Mouse (Mus musculus) thymus, postnatal 4 days (tissue): ENCODE measurements at regions not wholly inside any gene's neighbourhood (a gene's known extent, or its start where the extent isn't known, plus 50 kb on each side); places are given as distances from the start of the nearest gene placed in this dataset.
"Not testable (repeated sequence)": the region's sequence is repeated elsewhere in the genome, so short reads cannot be mapped to it uniquely, and the experiment has no call there.

Experiments used
- DNase-seq: peaks from one replicate; pipeline ENCODE4 v3.0.0; 2021

GRCm38 (mm10) chr1:7388627-7389026 lies 2580.9 kb downstream of the Gm37988 start:
- DNase-seq = no peak

GRCm38 (mm10) chr1:7393508-7393907 lies 2585.8 kb downstream of the Gm37988 start:
- no peak for DNase-seq

GRCm38 (mm10) chr1:7394161-7394560 lies 2586.5 kb downstream of the Gm37988 start:
- DNase-seq = no peak

GRCm38 (mm10) chr1:7395527-7395926 lies 2587.8 kb downstream of the Gm37988 start:
- DNase-seq = no peak

- DNase-seq = peak; percentile 81
Observed at GRCm38 (mm10) chr1:7396867-7397806, 2589.4 kb downstream of the Gm37988 start.

GRCm38 (mm10) chr1:7397807-7398446 lies 2590.2 kb downstream of the Gm37988 start:
- peak; percentile 99 for DNase-seq

GRCm38 (mm10) chr1:7398678-7399218 lies 2591.1 kb downstream of the Gm37988 start:
- DNase-seq = peak; percentile 10

- not testable (repeated sequence) for DNase-seq
Observed at GRCm38 (mm10) chr1:7405651-7406050, 2598.0 kb downstream of the Gm37988 start.

- DNase-seq = no peak
Observed at GRCm38 (mm10) chr1:7414444-7414843, 2606.8 kb downstream of the Gm37988 start.

GRCm38 (mm10) chr1:7451660-7452155 lies 2644.0 kb downstream of the Gm37988 start:
- DNase-seq = no peak

GRCm38 (mm10) chr1:7454931-7455330 lies 2647.2 kb downstream of the Gm37988 start:
- no peak for DNase-seq

- no peak for DNase-seq
Observed at GRCm38 (mm10) chr1:7457895-7458294, 2650.2 kb downstream of the Gm37988 start.

GRCm38 (mm10) chr1:7494096-7494495 lies 2686.4 kb downstream of the Gm37988 start:
- no peak for DNase-seq

GRCm38 (mm10) chr1:7499042-7499441 lies 2691.3 kb downstream of the Gm37988 start:
- no peak for DNase-seq

GRCm38 (mm10) chr1:7502363-7502762 lies 2694.7 kb downstream of the Gm37988 start:
- DNase-seq = no peak

GRCm38 (mm10) chr1:7518791-7519190 lies 2711.1 kb downstream of the Gm37988 start:
- DNase-seq = no peak

- DNase-seq = no peak
Observed at GRCm38 (mm10) chr1:7533506-7533905, 2725.8 kb downstream of the Gm37988 start.

- no peak for DNase-seq
Observed at GRCm38 (mm10) chr1:7535191-7535590, 2727.5 kb downstream of the Gm37988 start.

GRCm38 (mm10) chr1:7543492-7543891 lies 2735.8 kb downstream of the Gm37988 start:
- DNase-seq = no peak

GRCm38 (mm10) chr1:7548261-7548660 lies 2740.6 kb downstream of the Gm37988 start:
- no peak for DNase-seq

- no peak for DNase-seq
Observed at GRCm38 (mm10) chr1:7574787-7575186, 2767.1 kb downstream of the Gm37988 start.

- no peak for DNase-seq
Observed at GRCm38 (mm10) chr1:7586409-7586808, 2778.7 kb downstream of the Gm37988 start.

- no peak for DNase-seq
Observed at GRCm38 (mm10) chr1:7591327-7591726, 2783.6 kb downstream of the Gm37988 start.
